Mouse (Mus musculus) myocyte (in vitro differentiated cells): ENCODE measurements at regions not wholly inside any gene's neighbourhood (a gene's known extent, or its start where the extent isn't known, plus 50 kb on each side); places are given as distances from the start of the nearest gene placed in this dataset.

Source experiments
- E2F4 ChIP-seq: IDR thresholded peaks from one replicate; pipeline ENCODE4 v1.6.1; 2011; ENCODE audit warnings: mild to moderate bottlenecking, control low read depth, moderate library complexity; ENCODE audit not compliant: insufficient read depth
- MYOG ChIP-seq, 3 experiments: IDR thresholded peaks; one replicate each; pipeline ENCODE4 v1.6.1; 2011; ENCODE audit warnings: control low read depth in 2 of 3, low read depth in 2 of 3, mild to moderate bottlenecking in 2 of 3; ENCODE audit not compliant: insufficient read length in 2 of 3, control insufficient read depth in 1 of 3, insufficient read depth in 1 of 3
- POLR2A ChIP-seq: IDR thresholded peaks from one replicate; pipeline ENCODE4 v1.6.1; 2011; ENCODE audit warnings: low read depth, mild to moderate bottlenecking, control low read depth, moderate library complexity; ENCODE audit not compliant: insufficient read length
- TCF12 ChIP-seq: IDR thresholded peaks from one replicate; pipeline ENCODE4 v1.6.1; 2011; ENCODE audit warnings: mild to moderate bottlenecking, control low read depth; ENCODE audit not compliant: poor library complexity, insufficient read depth, severe bottlenecking
- USF1 ChIP-seq: IDR thresholded peaks from one replicate; pipeline ENCODE4 v1.6.1; 2011; ENCODE audit warnings: low read depth, mild to moderate bottlenecking, control low read depth, moderate library complexity

DNA sequence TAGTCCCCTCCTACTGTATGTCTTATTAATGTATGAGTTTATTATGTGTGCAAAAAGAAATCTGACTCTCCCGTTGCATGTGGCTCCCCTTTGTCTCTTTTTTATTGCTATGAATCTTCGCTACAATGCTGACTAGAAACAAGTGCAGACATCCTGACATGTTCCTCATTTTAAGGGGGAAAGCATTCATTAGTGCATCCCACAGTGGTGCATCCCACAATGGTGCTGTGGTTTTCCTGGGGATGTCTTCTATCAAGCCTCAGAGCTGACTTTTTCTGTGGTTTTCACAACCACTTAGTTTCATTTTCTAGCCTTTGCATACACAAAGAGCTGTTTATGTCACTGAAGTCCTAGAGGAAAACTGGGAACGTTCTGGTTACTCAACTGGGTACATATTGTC, 72.9 kb downstream of the Cxcl12 start:
- no peak for TF ChIP-seq POLR2A
- no peak for TF ChIP-seq USF1
- TF ChIP-seq TCF12: no peak
- TF ChIP-seq E2F4: no peak
- no peak for TF ChIP-seq MYOG (IDR thresholded peaks at IDR 0.05; ENCODE audit: control insufficient read depth in 1 of 3, insufficient read depth in 1 of 3, insufficient read length in 2 of 3, low read depth in 2 of 3)
